Mouse (Mus musculus): ENCODE data around the gene 4930513O06Rik.

Gene 4930513O06Rik

DNA sequence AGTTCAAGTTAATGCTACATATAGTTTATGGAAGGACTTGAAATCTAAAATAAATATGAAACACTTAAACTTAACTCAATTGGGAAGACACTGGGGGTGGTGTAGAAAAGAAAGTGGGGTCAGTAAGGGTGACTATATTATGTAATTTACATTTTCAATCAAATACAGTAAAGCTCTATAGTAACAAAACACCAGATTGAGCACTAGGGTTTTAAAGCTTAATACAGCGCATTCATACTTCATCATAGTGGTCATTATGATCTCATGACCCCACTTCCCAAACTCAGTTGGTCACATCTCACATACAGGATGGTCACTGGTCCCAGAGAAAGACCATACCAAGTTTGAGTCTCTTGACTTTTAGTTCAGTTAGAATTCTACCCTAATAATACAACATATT lies at the start of gene 4930513O06Rik:
4930513O06Rik (plus strand) TSS at position 301 of the 400 bp plus-strand sequence.
- no peak for DNase-seq (ENCODE audit: extremely low read depth, low read depth)

DNA sequence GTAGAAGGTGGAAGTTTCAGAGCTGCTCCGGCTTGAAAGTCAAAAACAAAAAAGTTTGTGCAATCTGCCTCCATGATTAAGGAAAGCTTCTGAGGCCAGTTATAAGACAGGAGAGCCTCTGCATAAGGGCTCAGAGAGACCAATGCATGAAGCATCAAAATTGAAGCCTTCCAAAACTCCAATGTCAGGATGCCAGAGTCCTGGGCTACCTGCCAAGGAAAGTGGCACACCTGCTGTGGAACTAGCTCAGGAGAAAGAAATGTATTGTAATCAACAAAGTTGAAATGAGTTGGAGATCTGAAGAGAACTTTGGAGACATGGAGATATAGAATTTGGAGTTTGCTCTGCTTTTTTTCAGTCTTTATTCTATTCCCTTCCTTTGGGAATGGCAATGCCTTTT lies 48.4 kb upstream of the 4930513O06Rik start:
- no peak for DNase-seq (ENCODE audit: extremely low read depth, low read depth)

DNA sequence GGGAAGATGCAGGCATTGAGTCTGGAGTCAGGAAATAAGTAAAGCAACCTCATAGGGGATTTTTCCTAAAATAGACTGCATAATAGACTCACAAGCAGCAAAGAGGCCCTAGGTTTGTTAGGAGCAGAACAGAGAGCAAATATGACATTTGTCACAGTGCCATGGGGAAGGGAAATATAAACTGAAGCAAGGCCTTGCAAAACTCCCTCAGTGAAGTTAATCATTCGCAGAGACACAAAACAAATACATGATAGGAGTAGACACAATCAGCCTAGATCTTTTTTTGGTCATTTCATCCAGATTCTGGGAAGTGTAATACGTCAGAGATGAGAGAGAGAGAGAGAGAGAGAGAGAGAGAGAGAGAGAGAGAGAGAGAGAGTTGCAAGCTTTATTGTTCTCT lies 46.7 kb upstream of the 4930513O06Rik start:
- no peak for DNase-seq (ENCODE audit: extremely low read depth, low read depth)

DNA sequence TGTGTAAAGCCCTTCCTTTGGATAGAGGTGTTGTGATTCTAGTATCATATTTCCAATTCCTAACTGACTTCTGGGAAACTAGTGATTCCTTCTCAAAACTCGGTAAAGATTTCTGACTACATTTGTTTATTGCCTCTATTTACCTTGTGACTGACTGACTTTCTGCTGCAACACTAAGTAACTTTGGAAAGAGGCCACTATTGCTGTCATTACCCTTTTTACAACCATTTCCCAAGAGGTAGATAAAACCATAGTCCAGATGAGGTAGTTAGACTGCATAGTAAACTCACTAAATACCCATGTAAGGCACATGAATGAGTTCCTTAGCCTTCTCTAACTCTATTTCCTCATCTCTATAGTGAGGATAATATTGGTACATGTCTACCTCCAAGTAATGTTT lies 44.9 kb upstream of the 4930513O06Rik start:
- DNase-seq (ENCODE audit: extremely low read depth, low read depth) = no peak

DNA sequence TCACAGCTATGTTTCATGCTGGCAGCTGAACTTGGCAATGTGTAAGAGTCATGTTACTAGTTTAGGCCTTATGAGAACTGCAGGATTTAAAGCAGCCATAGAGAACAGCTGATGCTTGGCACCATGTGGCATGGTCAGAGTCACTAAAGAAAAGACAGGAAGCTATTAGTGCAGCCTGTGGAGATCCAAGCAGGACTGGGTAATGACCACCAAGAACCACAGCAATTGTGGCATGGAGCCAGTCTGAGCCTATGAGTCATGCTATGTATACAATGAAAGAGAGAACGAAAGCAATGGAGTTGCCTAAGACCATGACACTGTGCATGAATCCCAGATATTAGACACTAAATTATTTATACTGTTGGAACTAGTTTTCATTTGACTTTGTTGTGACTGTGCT lies 34.1 kb upstream of the 4930513O06Rik start:
- no peak for DNase-seq (ENCODE audit: extremely low read depth, low read depth)

DNA sequence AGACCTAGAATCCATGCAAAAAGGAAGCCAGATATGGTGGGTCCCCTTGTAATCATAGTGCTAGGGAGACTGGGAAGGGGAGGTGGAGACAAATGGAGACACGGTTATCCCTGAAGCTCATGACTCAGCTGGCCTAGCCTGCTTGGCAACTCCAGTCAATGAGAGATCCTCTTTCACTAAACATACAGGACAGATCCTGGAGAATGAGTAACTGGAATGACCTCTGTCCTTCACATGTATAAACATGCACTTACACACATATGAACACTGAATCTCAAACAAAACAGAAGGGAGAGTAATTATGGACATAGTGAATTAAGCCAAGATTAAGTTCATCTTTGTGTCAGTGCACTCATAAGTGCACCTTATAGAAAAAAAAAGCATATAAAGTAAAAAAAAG lies 32.9 kb upstream of the 4930513O06Rik start:
- no peak for DNase-seq (ENCODE audit: extremely low read depth, low read depth)

DNA sequence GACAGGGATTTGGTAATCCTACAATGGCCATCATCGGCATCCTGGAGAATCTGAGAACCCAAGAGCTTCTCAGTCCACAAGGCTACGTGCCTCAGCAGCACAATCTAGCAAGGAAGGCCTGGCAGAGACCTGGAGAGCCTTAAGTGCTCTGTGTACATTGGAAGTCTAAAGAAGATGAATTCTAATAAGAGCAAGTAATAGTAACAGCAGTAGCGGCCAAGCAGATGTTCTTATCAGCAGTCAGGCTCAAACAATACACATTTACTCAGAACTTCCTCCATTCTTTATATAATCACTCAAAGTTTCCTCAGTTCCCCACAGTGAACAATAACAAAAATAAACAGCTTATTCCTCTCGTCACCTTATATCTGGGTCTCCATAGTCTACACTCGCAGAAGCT lies 22.0 kb upstream of the 4930513O06Rik start:
- no peak for DNase-seq (ENCODE audit: extremely low read depth, low read depth)

DNA sequence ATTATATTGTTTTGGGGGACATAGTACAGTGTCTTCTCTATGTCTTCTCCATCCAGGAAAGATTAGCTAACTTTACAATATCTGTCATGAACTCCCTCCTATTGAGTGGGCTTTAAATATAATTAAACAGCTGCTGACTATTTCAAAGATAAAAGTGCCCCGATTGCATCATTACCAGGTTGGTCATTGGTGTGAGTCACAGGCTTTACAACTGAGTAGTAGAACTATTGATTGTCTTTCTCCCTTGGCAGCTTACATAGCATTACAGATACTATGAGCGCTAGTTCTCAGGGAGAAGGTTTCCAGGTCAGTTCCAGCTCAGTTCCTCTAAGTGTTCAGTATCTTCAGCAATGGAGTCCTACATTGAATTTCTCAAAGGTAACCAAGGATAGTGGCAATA lies 7.5 kb upstream of the 4930513O06Rik start:
- no peak for DNase-seq (ENCODE audit: extremely low read depth, low read depth)

DNA sequence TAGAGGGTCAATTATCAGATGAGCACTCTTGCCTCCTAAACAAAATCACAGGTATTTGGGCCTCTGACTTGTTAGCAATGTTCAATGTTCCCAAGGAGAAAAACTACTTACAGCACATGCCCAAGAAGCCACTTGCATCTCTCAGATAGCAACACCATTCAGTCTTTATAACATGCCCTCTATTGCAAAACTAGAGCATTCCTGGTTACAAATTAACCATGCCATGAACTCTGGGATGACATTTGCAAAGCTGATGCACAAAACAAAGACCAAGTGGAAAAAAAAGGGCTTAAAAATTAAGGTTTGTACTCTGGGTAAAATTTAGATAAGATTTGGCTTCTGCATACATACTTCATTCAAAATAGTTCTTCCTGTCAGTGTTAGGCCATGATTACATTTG lies 966 bp upstream of the 4930513O06Rik start, which contains the start of gene Serpina7:
Serpina7 (minus strand) TSS at position 160 of the 400 bp plus-strand sequence.
- no peak for DNase-seq (ENCODE audit: extremely low read depth, low read depth)

DNA sequence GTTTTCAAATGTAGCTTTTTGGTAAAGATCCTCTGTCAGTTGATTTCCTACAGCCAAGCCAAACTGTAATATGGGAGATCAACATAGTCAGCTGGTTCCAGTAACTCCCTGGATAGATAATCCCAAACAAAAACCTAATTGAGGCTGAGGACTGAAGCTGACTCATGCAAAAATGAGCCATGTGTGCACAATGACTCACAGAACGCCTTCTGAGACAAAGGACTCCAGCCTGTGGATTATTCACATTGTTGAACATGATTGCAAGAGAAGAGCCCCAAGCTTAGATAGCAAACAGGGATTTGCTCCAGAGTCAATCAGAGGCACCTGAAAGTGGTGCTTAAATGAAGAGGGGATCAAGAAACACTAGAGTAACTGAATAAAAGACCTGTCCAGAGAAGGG lies 11.2 kb downstream of the 4930513O06Rik start:
- DNase-seq (ENCODE audit: extremely low read depth, low read depth) = no peak

DNA sequence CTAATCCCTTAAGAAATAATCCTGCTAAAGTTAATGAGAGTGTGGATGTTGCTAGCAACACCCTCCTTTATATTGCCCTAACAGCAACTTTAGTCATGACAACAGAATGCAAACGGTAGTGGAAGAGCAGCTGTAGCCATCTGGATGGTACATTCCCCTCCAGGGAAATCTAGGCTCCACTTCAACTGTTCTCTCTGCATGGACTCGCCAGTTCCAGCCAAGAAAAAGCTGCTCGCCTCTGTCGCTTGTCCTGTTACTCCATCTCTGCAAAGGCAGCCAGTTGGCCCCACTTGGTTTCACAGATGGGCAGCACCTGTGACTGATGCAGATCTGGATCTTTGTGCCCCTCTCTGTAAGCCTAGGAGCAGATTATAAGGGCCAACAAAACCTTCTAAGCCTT lies 48.0 kb downstream of the 4930513O06Rik start:
- DNase-seq (ENCODE audit: extremely low read depth, low read depth) = no peak
